15 mouse cellular contexts compared by ENCODE assay signal in genomic region chr6:72600216-72600615, GRCm38 (mm10). TPM values are rescaled to one million over a fixed set of nuclear protein-coding genes. Genes with fewer than 3 reads are reported as not detected.
A peak's percentile ranks its signal among the peaks of the same experiment; 100 is the strongest.
DNase-seq lines count a peak whose midpoint lies in the region; ATAC-seq and TF ChIP-seq lines count a peak whose summit lies in the region.
"Had no signal": no experiment of that assay in that cellular context is flagged by ENCODE, and none has a peak within 500 bp of the region (broad histone marks: within the 10 kb centered on the region; RNA-seq: fewer than 3 reads in every experiment).

No protein-coding gene starts in this region.

- DNase-seq in gastrocnemius, adult 2 months: no peak
- DNase-seq in gastrocnemius, postnatal 14 days: no peak
- peak; percentile 63 for DNase-seq in adipocyte (ENCODE audit: low spot score)
- peak; percentile 27 for DNase-seq in adrenal gland, postnatal 25 days
- no peak for DNase-seq in stomach, postnatal 0 days (ENCODE audit: low spot score)
- no peak for DNase-seq in spleen, adult 18-20 months
- DNase-seq: cerebellum, adult 2 months; cerebellum, postnatal 14 days; gastrocnemius, postnatal 10 days; heart, postnatal 36 days had no signal

- ATAC-seq in stomach, postnatal 0 days (ENCODE audit: low FRiP score, low TSS enrichment): no peak
- ATAC-seq: forebrain, embryonic 15.5 days; intestine, embryonic 16.5 days had no signal

- H3K27ac ChIP-seq in gastrocnemius, adult 2 months: peak overlapping the region; percentile 91; the same call in 1 of the 2 replicates
- H3K27ac ChIP-seq in stomach, postnatal 0 days (replicated peaks): peak overlapping the region; percentile 56; the same call in 1 of the 2 replicates
- H3K27ac ChIP-seq: embryonic facial prominence, embryonic 12.5 days; forebrain, embryonic 15.5 days; heart, embryonic 13.5 days; hindbrain, embryonic 15.5 days had no signal

- no peak overlapping the region for H3K4me2 ChIP-seq in stomach, postnatal 0 days (replicated peaks; ENCODE audit: low read depth)
- H3K4me2 ChIP-seq: embryonic facial prominence, embryonic 12.5 days; forebrain, embryonic 15.5 days; heart, embryonic 13.5 days; hindbrain, embryonic 15.5 days had no signal

- no peak overlapping the region for H3K9ac ChIP-seq in stomach, postnatal 0 days (ENCODE audit: low read length)
- H3K9ac ChIP-seq: embryonic facial prominence, embryonic 12.5 days; forebrain, embryonic 15.5 days; heart, embryonic 13.5 days; hindbrain, embryonic 15.5 days had no signal

- H3K4me3 ChIP-seq in gastrocnemius, adult 2 months: peak overlapping the region; percentile 75
- H3K4me3 ChIP-seq in stomach, postnatal 0 days (ENCODE audit: low read depth, low read length): no peak overlapping the region
- H3K4me3 ChIP-seq: embryonic facial prominence, embryonic 12.5 days; forebrain, embryonic 15.5 days; heart, embryonic 13.5 days; hindbrain, embryonic 15.5 days had no signal

- no peaks in the 10 kb centered on the region for H3K9me3 ChIP-seq in stomach, postnatal 0 days (ENCODE audit: control insufficient read depth, low read length)
- H3K9me3 ChIP-seq: embryonic facial prominence, embryonic 12.5 days; forebrain, embryonic 15.5 days; heart, embryonic 13.5 days; hindbrain, embryonic 15.5 days had no signal

- 0 out of 2 replicates have a peak, but pooled peaks cover 4% of the 10 kb centered on the region for H3K4me1 ChIP-seq in stomach, postnatal 0 days (replicated peaks; ENCODE audit: control insufficient read depth, insufficient read depth)

- WGBS in stomach, postnatal 0 days: 57% methylated on average over 6 of the region's 6 CpGs

- no peak for TF ChIP-seq EP300 in stomach, postnatal 0 days (optimal IDR thresholded peaks at IDR 0.05)

- no peak for TF ChIP-seq CTCF in gastrocnemius, adult 2 months (IDR thresholded peaks at IDR 0.05)
- TF ChIP-seq CTCF in stomach, postnatal 0 days (IDR thresholded peaks at IDR 0.05; ENCODE audit: low read depth): no peak

- peaks cover 8% of the 10 kb centered on the region; the same call in 1 of the 2 replicates for H3K36me3 ChIP-seq in stomach, postnatal 0 days (ENCODE audit: control insufficient read depth, insufficient read depth, low read length)

- no peaks in the 10 kb centered on the region for H3K27me3 ChIP-seq in stomach, postnatal 0 days (ENCODE audit: control insufficient read depth, insufficient read depth, low read length)
- H3K27me3 ChIP-seq: embryonic facial prominence, embryonic 12.5 days; forebrain, embryonic 15.5 days; heart, embryonic 13.5 days; hindbrain, embryonic 15.5 days had no signal

- intact Hi-C loops in gastrocnemius, adult 2 months (cut with DNase I): no loop called here
- intact Hi-C loops in gastrocnemius, postnatal 14 days (cut with DNase I; ENCODE audit: low total_unique reads): no loop called here

RNA-seq across cellular contexts. Expression of gene Retsat, which starts 1.9 kb away (rescaled TPM):
- 10 to 100 TPM; 56.1 to 98.6 TPM for total RNA-seq in gastrocnemius, adult 2 months (2021)
- 10 to 100 TPM; 40.8 to 46.7 TPM for total RNA-seq in gastrocnemius, postnatal 14 days (2021)
- total RNA-seq in adrenal gland, postnatal 25 days (2021): 309 and 334 TPM in 2 replicates
- polyA plus RNA-seq in stomach, postnatal 0 days (2015; fragmentation: Nextera tagmentation; extraction: Ambion mirVana): 54.1 TPM in 2 replicates

RNA-seq across cellular contexts. Expression of gene Elmod3, which starts 2.0 kb away (rescaled TPM):
- total RNA-seq in gastrocnemius, adult 2 months (2021): 1 to 10 TPM; 7.7 to 9.8 TPM
- total RNA-seq in gastrocnemius, postnatal 14 days (2021): 1 to 10 TPM; 4.7 to 8.6 TPM
- 23.3 and 24.4 TPM in 2 replicates for total RNA-seq in adrenal gland, postnatal 25 days (2021)
- 13.3 and 15.8 TPM in 2 replicates for polyA plus RNA-seq in stomach, postnatal 0 days (2015; fragmentation: Nextera tagmentation; extraction: Ambion mirVana)

RNA-seq across cellular contexts. Expression of gene Tgoln1, which starts 16.6 kb away (rescaled TPM):
- total RNA-seq in gastrocnemius, adult 2 months (2021): 10 to 100 TPM; 23.2 to 29.0 TPM
- total RNA-seq in gastrocnemius, postnatal 14 days (2021): 10 to 100 TPM; 21.6 to 21.7 TPM
- total RNA-seq in adrenal gland, postnatal 25 days (2021): 176 and 187 TPM in 2 replicates
- 37.2 and 37.7 TPM in 2 replicates for polyA plus RNA-seq in stomach, postnatal 0 days (2015; fragmentation: Nextera tagmentation; extraction: Ambion mirVana)

RNA-seq across cellular contexts. Expression of gene Capg, which starts 56.0 kb away (rescaled TPM):
- 1 to 10 TPM; 6.8 to 9.7 TPM for total RNA-seq in gastrocnemius, adult 2 months (2021)
- 10 to 100 TPM; 11.5 to 15.4 TPM for total RNA-seq in gastrocnemius, postnatal 14 days (2021)
- 30.3 and 48.1 TPM in 2 replicates for total RNA-seq in adrenal gland, postnatal 25 days (2021)
- polyA plus RNA-seq in stomach, postnatal 0 days (2015; fragmentation: Nextera tagmentation; extraction: Ambion mirVana): 120 and 130 TPM in 2 replicates

Comparison
In these comparisons a context has a peak if more than half of its experiments do, and no peak if none do; other contexts are left out.
1. DNase-seq: peak in adipocyte (single experiment) and adrenal gland, postnatal 25 days (single experiment); none in gastrocnemius, adult 2 months (single experiment), gastrocnemius, postnatal 14 days (single experiment), stomach, postnatal 0 days (single experiment) and spleen, adult 18-20 months (0 of 2).